Mouse (Mus musculus): ENCODE data around the gene Serpina3m. TPM values are rescaled to one million over a fixed set of nuclear protein-coding genes. Genes with fewer than 3 reads are reported as not detected.
"Not testable (repeated sequence)": the region's sequence is repeated elsewhere in the genome, so short reads cannot be mapped to it uniquely, and the experiment has no call there.

Gene Serpina3m
- polyA plus RNA-seq, 1 experiment = 0.18 TPM

DNA sequence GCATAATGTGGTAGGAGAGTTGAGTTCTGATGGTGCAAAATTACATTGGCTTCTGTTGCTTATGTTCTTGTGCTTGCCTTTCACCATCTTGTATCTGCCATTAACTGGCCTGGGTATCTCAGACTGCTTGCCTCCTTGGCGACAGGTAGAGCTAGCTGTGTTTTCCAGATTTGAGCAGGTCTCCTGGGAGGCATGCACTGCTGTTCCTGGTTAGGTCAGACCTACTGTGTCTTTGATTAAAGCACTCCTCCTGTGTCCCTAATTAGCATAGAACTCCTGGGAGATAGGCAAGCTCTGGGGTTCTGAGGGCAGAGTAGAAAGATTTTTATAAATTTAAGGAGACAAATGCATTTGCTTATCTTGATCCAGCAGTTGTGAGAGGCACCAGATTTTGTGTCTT, 6.6 kb upstream of the Serpina3m start:
- Histone ChIP-seq H3K27me3 (ENCODE audit: control insufficient read depth, insufficient read depth, low read length) (no peaks in the 10 kb centered on the region), H3K4me3 (ENCODE audit: control insufficient read depth, insufficient read depth, low read length) (no peak overlapping the region), H3K36me3 (ENCODE audit: control insufficient read depth, insufficient read depth, low read length) (no peaks in the 10 kb centered on the region), H3K27ac (ENCODE audit: control insufficient read depth, insufficient read depth, low read length) (no peak overlapping the region), H3K4me1 (replicated peaks; ENCODE audit: control insufficient read depth, insufficient read depth, low read length) (no peaks in the 10 kb centered on the region)
- WGBS = 63% methylated on average over 1 of the region's 1 CpGs
- TF ChIP-seq CTCF (IDR thresholded peaks at IDR 0.05; ENCODE audit: borderline replicate concordance, control insufficient read depth, extremely low read depth, insufficient read depth, low read length, poor library complexity) = no peak
- no peak for TF ChIP-seq POLR2A (IDR thresholded peaks at IDR 0.05; ENCODE audit: control insufficient read depth, extremely low read depth, insufficient read depth, low read length, poor library complexity)
- DNase-seq = no peak

DNA sequence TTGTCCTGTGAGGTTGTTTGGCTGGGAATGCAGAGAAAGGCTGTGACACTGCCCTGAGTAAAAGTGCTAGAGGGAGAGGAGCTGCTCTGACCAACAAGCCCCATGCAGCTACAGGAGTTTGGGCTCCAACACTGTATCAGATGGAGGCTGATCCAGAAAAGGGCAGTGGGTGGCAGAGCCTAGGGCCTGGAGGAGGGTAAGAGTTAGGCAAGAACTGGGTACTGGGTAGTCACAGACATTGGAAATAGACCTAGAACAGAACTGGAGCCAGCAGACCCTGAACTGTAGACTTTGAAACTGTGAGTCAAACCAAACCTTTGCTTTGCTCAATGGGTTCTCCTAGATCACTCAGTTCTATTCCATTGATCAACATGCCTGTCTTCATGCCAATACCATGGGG, 1.4 kb upstream of the Serpina3m start:
- H3K36me3 ChIP-seq (ENCODE audit: control insufficient read depth, insufficient read depth, low read length); H3K4me3 ChIP-seq (ENCODE audit: control insufficient read depth, insufficient read depth, low read length); H3K27ac ChIP-seq (ENCODE audit: control insufficient read depth, insufficient read depth, low read length); H3K4me1 ChIP-seq (replicated peaks; ENCODE audit: control insufficient read depth, insufficient read depth, low read length); H3K27me3 ChIP-seq (ENCODE audit: control insufficient read depth, insufficient read depth, low read length); DNase-seq: not testable (repeated sequence)

DNA sequence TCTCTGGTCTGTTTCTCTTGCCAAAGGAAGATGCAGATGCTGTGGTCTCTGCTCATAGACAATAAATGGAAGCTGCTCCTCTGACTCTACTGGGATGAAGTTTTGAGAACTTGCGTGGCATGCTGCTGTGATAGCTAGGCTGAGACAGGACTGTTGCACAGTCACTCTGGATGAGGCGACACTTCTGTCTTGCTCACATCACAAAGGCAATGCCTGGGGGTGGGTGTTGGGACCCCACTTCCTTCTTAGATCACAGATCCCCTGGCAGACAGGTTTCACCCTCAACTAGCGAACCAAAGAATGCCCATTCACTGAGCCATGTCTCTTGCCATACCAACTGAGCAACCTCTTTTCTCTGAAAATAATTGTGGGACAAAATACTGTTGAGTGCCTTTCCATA, 419 bp downstream of the Serpina3m start:
- TF ChIP-seq CTCF (IDR thresholded peaks at IDR 0.05; ENCODE audit: borderline replicate concordance, control insufficient read depth, extremely low read depth, insufficient read depth, low read length, poor library complexity) (no peak), POLR2A (IDR thresholded peaks at IDR 0.05; ENCODE audit: control insufficient read depth, extremely low read depth, insufficient read depth, low read length, poor library complexity) (no peak)
- Histone ChIP-seq H3K36me3 (ENCODE audit: control insufficient read depth, insufficient read depth, low read length) (no peaks in the 10 kb centered on the region), H3K27me3 (ENCODE audit: control insufficient read depth, insufficient read depth, low read length) (no peaks in the 10 kb centered on the region), H3K4me3 (ENCODE audit: control insufficient read depth, insufficient read depth, low read length) (no peak overlapping the region), H3K27ac (ENCODE audit: control insufficient read depth, insufficient read depth, low read length) (no peak overlapping the region), H3K4me1 (replicated peaks; ENCODE audit: control insufficient read depth, insufficient read depth, low read length) (no peaks in the 10 kb centered on the region)
- no peak for DNase-seq
- WGBS = 87% methylated on average over 3 of the region's 3 CpGs

DNA sequence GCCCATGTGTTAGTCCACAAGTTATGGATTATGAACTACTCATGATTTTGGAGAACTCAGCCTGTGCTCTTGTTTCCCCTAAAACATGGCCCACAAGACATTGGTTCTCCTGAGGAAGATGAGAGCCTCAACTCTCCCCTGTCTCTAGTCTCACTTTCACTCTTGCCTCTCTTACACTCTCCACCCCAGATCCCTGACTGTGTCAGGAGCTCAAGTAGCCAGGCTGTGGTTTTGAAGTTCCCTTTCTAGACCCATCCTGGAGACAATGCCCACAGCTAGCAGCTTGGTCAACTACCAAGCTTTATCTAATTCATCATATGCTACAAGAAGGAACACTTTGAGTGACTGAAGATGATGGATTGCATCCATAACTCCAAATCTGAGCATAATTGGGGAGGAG, 4.2 kb downstream of the Serpina3m start:
- H3K36me3 ChIP-seq (ENCODE audit: control insufficient read depth, insufficient read depth, low read length); H3K4me3 ChIP-seq (ENCODE audit: control insufficient read depth, insufficient read depth, low read length); H3K27ac ChIP-seq (ENCODE audit: control insufficient read depth, insufficient read depth, low read length); H3K4me1 ChIP-seq (replicated peaks; ENCODE audit: control insufficient read depth, insufficient read depth, low read length); DNase-seq; H3K27me3 ChIP-seq (ENCODE audit: control insufficient read depth, insufficient read depth, low read length): not testable (repeated sequence)

DNA sequence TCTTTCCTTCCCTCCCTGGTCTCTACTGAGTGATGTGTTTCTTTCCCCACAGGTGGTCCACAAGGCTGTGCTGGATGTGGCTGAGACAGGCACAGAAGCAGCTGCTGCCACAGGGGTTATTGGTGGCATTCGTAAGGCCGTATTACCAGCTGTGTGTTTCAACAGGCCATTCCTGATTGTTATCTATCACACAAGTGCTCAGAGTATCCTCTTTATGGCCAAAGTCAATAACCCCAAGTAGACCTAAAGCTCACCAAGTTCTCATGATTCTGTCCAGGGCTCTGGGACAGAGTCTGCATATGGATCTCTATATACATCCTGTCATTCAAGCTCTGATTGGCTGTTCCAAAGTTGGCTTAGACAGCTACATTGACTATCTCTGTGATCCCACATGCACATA, 6.9 kb downstream of the Serpina3m start:
- no peak for TF ChIP-seq CTCF (IDR thresholded peaks at IDR 0.05; ENCODE audit: borderline replicate concordance, control insufficient read depth, extremely low read depth, insufficient read depth, low read length, poor library complexity)
- TF ChIP-seq POLR2A (IDR thresholded peaks at IDR 0.05; ENCODE audit: control insufficient read depth, extremely low read depth, insufficient read depth, low read length, poor library complexity) = no peak

DNA sequence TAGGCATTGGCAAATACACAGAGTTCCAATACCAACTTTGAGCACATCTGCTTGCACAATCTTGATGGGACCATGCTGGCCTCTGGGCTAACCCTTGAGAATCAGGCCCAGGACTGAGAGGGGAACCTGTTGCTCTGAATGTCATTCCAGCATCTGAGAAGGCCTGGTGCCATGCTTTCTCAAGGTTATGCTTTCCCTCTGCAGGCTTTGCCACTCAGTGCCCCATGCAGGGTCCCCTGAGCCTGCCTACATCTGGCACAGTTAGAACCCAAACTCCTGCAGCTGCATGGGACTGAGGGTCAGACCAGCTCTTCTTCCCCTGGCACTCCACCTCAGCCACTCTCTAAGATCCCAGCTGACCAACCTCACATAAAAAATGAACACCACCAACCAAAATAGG, 7.4 kb downstream of the Serpina3m start:
- TF ChIP-seq POLR2A (IDR thresholded peaks at IDR 0.05; ENCODE audit: control insufficient read depth, extremely low read depth, insufficient read depth, low read length, poor library complexity) (no peak), CTCF (IDR thresholded peaks at IDR 0.05; ENCODE audit: borderline replicate concordance, control insufficient read depth, extremely low read depth, insufficient read depth, low read length, poor library complexity) (no peak)
- no peak overlapping the region for H3K27ac ChIP-seq (ENCODE audit: control insufficient read depth, insufficient read depth, low read length)
- H3K27me3 ChIP-seq (ENCODE audit: control insufficient read depth, insufficient read depth, low read length) = no peaks in the 10 kb centered on the region
- H3K4me3 ChIP-seq (ENCODE audit: control insufficient read depth, insufficient read depth, low read length) = no peak overlapping the region
- DNase-seq = no peak
- no peaks in the 10 kb centered on the region for H3K4me1 ChIP-seq (replicated peaks; ENCODE audit: control insufficient read depth, insufficient read depth, low read length)
- H3K36me3 ChIP-seq (ENCODE audit: control insufficient read depth, insufficient read depth, low read length) = no peaks in the 10 kb centered on the region

More for the DNA sequence above, 6.9 kb downstream of the Serpina3m start:
- no peak for DNase-seq
- Histone ChIP-seq H3K27ac (ENCODE audit: control insufficient read depth, insufficient read depth, low read length) (no peak overlapping the region), H3K27me3 (ENCODE audit: control insufficient read depth, insufficient read depth, low read length) (no peaks in the 10 kb centered on the region), H3K4me3 (ENCODE audit: control insufficient read depth, insufficient read depth, low read length) (no peak overlapping the region), H3K36me3 (ENCODE audit: control insufficient read depth, insufficient read depth, low read length) (no peaks in the 10 kb centered on the region), H3K4me1 (replicated peaks; ENCODE audit: control insufficient read depth, insufficient read depth, low read length) (no peaks in the 10 kb centered on the region)
- WGBS = 95% methylated on average over 2 of the region's 2 CpGs

DNA sequence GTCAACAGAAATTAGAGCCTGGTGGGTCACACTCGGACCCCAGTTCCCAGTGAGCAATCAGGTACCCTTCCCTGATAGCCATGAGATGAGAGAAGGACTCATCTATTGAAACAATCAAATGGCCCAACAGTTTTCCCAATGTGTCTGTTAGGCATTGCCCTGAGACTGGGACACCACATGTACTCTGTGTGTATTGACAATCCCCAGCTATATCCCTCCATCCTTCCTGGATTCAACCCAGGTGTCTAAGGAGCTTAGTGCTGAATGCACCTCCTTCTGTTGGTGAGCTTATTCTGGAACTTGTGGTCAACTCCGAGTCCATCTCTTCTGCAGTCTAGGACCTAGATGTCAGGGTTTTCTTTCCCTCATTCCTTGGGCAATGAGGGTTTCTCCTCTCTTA, 8.8 kb downstream of the Serpina3m start:
- no peaks in the 10 kb centered on the region for H3K27me3 ChIP-seq (ENCODE audit: control insufficient read depth, insufficient read depth, low read length)
- TF ChIP-seq POLR2A (IDR thresholded peaks at IDR 0.05; ENCODE audit: control insufficient read depth, extremely low read depth, insufficient read depth, low read length, poor library complexity) = no peak
- no peak for TF ChIP-seq CTCF (IDR thresholded peaks at IDR 0.05; ENCODE audit: borderline replicate concordance, control insufficient read depth, extremely low read depth, insufficient read depth, low read length, poor library complexity)
- H3K36me3 ChIP-seq (ENCODE audit: control insufficient read depth, insufficient read depth, low read length) = no peaks in the 10 kb centered on the region
- no peak overlapping the region for H3K27ac ChIP-seq (ENCODE audit: control insufficient read depth, insufficient read depth, low read length)
- H3K4me1 ChIP-seq (replicated peaks; ENCODE audit: control insufficient read depth, insufficient read depth, low read length) = no peaks in the 10 kb centered on the region
- no peak for DNase-seq
- 94% methylated on average over 2 of the region's 2 CpGs for WGBS
- no peak overlapping the region for H3K4me3 ChIP-seq (ENCODE audit: control insufficient read depth, insufficient read depth, low read length)

DNA sequence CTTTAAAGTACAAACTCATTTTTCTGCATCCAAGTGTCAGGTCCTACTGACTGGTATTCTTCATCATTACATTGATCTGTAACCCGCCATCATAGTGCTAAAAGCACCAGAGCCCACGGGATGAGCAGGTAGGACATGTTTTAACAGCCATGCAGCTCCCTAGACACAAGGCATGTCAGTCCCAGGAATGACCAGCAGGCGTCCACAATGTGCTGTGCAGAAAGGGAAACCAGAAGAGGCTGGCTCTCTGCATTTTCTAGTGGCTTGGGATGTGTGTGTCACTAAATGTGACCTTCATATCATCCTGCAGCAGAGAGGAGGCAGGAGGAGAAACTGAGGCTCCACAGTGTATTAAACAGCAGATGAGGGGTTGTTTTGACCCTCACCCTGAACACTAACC, 13.5 kb downstream of the Serpina3m start:
- not testable (repeated sequence) for H3K27ac ChIP-seq (ENCODE audit: control insufficient read depth, insufficient read depth, low read length); H3K36me3 ChIP-seq (ENCODE audit: control insufficient read depth, insufficient read depth, low read length); H3K4me1 ChIP-seq (replicated peaks; ENCODE audit: control insufficient read depth, insufficient read depth, low read length); H3K27me3 ChIP-seq (ENCODE audit: control insufficient read depth, insufficient read depth, low read length); H3K4me3 ChIP-seq (ENCODE audit: control insufficient read depth, insufficient read depth, low read length)
- peak; percentile 8 for DNase-seq
- WGBS = 44% methylated on average over 3 of the region's 3 CpGs

Measured in thymus, adult 2 months (tissue).